Mouse (Mus musculus): ENCODE results near the gene Mcm2.

The Mcm2 gene

DNA sequence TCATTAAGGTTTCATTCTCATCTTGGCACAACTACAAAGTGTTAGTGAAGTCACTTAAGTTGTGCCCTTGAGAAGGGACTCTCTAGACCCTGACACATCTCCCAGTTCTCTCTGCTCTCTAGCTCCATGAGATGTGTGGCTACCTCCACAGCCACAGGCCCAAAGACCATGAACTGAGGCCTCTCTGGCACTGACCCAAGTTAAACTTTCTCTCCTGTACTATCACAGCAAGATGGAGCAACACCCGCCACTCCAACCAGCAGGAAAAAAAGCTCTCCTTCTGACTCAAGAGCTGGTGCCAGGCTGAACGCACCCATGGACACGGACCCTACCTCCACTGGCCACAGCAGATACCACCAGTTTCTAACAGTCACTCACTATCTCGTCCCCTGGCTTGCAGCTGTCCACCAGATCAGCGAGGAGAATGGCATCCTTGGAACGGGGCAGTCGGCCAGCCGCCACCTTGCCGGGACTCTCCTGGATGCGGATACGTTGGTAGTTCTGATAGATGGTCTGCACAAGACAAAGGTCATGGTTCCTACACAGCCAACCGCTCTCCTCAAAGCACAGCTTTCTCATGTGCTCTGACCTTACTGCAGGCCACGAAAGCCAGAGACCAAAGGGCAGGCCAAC is 9.1 kb downstream of the Mcm2 start:
- no peak for DNase-seq (ENCODE audit: low read depth)

GRCm38 (mm10) chr6:88886417-88886967 is 12.1 kb downstream of the Mcm2 start:
- no peak for DNase-seq (ENCODE audit: low read depth)

DNA sequence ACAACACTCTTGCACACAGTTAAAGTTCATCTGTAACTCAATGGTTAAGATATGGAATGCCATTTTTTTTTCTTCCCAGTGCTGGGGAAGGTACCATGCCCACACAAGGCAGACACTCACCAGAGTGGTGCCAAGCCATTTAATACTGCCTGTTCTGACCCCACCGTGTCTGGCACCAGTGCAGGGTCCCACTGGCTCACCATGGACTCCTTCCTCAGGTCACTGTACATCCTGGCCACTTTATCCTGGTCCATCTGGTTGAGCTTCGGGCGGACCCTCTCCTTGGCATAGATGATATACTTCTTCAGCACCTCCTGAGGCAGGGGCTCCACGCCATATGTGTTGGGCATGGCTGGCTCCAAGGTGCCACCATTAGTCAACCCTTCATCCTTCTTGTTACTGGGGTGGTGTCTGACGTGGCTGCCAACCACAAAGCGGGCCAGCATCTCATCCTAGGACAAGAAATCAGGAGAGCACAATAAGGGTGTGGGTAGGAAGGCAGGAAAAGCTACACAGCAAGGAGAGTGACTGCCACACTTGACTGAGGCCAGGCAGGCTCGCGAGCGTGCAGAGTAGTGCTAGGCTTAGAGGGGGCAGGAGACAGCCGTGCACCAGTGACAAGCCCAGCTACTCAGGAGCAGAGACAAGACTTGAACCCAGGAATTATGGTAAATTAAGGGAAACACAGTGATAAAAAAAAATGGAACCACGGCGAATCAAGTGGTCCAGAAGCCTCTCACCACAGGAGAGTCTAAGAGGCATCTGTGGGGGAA is 12.8 kb downstream of the Mcm2 start:
- no peak for DNase-seq (ENCODE audit: low read depth)

DNA sequence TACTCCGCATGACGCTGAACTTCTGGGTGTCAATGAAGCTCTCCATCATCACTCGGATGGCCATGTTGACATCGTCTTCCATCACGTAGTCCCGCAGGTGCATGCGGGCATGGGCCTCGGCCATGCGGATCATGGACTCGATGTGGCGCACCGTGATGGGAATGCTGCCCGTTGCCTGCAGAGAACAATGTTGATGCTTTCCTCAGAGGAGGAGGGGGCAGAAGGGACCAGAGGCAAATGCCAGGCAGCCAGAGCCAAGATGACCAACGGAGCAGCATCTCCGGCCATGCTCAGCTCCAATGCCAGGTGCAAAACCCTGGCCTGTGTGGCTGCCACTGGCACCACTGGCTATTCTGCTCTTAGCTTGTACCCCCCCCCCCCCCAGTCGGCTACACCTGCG is 13.9 kb downstream of the Mcm2 start:
- DNase-seq (ENCODE audit: low read depth) = no peak

DNA sequence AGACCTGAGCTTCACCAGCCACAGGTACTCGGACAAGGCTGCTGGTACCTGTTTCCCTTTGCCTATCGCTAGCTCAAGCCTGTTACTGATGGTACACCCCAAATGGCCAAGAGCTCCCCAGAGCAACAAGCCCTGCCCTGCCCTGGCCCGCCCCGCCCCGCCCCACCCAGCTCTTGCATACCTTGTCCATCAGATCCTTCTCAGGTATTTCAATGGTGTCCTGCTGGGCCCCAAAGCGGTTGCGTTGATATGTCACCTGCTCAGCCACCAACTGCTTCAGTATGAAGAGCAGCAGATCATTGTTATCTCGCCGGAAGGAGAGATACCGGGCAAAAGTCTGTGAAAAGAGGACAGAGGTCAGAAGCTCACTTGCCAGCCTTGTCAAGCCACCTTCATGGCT is 14.4 kb downstream of the Mcm2 start:
- no peak for DNase-seq (ENCODE audit: low read depth)

- DNase-seq (ENCODE audit: low read depth) = no peak
These were observed 17.2 kb downstream of the Mcm2 start for GRCm38 (mm10) chr6:88881334-88881733.

DNA sequence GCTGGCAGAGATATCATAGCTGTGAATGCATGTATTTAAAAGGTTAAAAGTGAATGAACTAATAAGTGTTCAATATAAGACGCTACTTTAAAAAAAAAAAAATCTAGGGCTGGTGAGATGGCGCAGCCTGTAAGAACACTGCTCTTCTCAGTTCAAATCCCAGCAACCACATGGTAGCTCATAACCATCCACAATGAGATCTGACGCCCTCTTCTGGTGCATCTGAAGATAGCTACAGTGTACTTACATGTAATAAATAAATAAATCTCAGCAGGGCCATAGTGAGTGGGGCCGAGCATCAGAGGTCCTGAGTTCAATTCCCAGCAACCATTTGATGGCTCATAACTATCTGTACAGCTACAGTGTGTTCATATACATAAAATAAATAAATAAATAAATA is 19.1 kb downstream of the Mcm2 start:
- DNase-seq (ENCODE audit: low read depth) = no peak

- no peak for DNase-seq (ENCODE audit: low read depth)
These were observed 23.6 kb downstream of the Mcm2 start, which contains the start of gene Podxl2 for GRCm38 (mm10) chr6:88874868-88875508. Gene Podxl2, minus strand, starts transcription at chr6:88875044.

GRCm38 (mm10) chr6:88873965-88874867 is 24.4 kb downstream of the Mcm2 start:
- DNase-seq (ENCODE audit: low read depth) = no peak

DNA sequence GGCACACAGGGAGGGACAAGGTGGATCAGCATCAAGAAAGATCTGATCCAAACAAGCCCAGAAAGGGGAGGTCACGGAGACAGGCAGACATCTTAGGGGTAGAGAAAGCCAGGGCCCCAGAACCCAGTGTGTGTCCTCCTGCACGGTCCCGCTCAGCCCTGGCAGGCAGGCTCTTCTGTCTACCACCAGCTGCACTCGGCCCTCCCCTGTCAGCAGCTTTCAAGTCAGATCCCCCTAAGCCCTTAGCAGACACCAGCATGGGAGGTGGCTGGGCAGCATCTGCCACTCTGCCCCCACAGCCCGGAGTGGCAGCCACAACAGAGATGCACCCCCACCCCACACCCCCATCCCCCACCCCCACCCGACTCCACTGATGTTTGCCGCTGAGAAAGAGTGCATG is 25.8 kb downstream of the Mcm2 start:
- no peak for DNase-seq (ENCODE audit: low read depth)

DNA sequence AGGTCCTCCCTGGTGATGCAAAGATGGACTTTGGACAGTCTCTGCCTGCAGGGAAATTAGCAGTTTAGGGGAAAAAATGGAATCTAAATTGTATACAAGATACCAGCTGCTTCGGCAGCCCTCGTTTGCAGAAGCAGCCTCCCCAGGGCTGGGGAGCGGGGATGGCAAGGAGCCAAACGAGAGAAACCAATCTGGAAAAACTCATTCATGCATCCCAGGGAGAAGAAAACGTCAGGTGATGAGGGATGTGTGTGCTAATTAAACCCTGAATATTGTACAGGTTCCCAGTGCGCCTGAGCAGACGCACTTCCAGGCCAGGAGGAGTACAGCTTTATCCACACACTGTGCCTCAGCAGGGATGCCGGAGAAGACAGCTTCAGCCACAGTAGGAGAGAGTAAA is 27.0 kb downstream of the Mcm2 start:
- DNase-seq (ENCODE audit: low read depth) = no peak

GRCm38 (mm10) chr6:88870594-88870993 is 28.0 kb downstream of the Mcm2 start:
- DNase-seq (ENCODE audit: low read depth) = no peak

- no peak for DNase-seq (ENCODE audit: low read depth)
These were observed 29.1 kb downstream of the Mcm2 start for GRCm38 (mm10) chr6:88869459-88869858.

DNA sequence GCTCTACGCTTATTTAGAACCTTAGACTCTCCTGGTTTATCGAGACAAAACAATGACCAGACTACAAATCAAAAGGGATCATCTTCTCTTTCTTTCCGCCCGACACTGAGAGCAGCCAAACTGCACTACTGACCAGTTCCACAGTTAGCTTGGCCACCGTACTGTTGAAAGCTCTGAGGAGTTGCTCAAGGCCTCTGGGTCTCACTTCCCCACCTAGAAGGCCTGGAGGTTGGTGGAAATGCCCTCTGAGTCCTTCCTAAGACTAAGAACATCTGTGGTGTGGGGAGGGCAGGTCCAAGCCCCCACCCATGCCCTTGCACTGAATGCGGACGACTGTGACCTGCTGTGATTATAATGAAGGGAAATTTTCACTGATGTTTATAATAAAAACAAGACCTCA is 32.9 kb downstream of the Mcm2 start:
- DNase-seq (ENCODE audit: low read depth) = no peak

GRCm38 (mm10) chr6:88860914-88861313 is 37.7 kb downstream of the Mcm2 start:
- peak; percentile 51 for DNase-seq (ENCODE audit: low read depth)

DNA sequence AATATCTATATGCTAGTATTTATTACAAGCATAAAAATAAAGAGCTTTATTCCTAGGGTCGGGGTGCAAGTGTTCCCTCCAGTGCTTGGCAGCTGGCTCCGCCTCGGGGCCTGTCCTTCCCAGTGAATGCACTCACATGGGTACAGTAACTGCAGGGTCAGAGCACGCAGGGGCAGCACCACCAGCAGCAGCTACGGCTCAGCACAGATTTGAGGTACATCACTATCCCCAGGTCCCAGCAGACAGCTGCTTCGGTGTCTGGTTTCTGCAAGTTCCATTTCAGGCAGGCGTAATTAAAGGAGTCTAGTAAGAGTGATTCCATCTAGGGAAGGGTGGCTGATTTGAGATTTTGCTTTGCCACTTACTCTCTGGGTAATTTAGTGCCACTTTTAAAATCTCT is 40.2 kb downstream of the Mcm2 start:
- DNase-seq (ENCODE audit: low read depth) = no peak

DNA sequence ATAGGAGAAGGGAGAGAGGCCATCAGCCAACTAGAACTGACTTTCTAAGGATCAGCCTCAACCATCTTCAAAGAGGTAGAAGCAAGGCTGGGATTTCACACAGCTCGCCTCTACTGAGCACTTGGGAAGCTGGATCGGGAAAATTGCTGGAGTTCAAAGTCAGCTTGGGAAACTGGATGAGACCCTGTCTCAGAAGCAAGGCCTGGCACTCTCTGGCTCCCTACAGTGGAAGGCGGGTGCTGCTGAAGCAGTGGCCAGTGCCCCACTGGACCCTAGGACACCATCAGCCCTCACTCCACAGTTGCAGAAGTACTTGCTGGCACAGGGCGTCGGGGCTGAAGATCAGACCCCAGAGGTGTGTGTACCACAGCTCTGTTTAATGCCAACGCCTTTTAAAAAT is 40.8 kb downstream of the Mcm2 start:
- DNase-seq (ENCODE audit: low read depth) = no peak

- DNase-seq (ENCODE audit: low read depth) = no peak
These were observed 41.3 kb downstream of the Mcm2 start for GRCm38 (mm10) chr6:88857249-88857648.

DNA sequence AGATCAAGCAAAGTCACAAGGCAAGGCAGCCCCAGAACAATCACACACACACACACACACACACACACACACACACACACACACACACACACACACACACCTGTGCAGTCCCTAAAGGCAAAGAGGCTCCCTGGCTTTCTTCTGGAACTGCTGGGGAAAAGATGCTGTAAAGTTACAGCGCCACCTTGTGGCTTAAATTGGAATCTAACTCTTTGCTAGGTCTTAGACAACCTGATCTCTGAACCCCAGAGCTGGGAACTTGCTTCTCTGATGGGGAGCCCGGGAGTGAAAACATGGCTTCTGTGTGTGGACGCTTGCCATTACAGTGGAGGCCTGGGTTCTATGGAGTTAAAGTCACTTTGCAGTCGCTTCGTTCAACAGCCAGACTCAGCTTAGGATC is 42.9 kb downstream of the Mcm2 start:
- DNase-seq (ENCODE audit: low read depth) = peak; percentile 79

- DNase-seq (ENCODE audit: low read depth) = no peak
These were observed 44.1 kb downstream of the Mcm2 start for GRCm38 (mm10) chr6:88854509-88854908.

DNA sequence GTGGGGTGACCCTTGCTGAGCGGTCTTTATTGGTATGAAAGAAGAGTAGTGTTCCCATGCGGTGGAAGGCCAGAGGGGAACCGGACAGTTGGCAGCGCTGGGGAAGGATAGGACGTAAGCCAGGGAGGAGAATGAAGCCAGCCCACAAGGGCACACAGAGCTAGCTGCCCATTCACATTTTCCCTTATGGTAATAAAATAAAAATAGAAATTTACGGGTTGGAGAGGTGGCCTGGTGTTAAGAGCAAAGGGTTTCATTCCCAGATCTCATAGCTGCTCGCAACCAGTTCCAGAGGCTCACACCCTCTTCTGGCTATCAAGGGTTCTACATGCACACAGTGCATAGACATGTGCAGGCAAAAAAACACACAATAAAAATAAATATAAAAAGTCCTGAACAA is 48.5 kb downstream of the Mcm2 start:
- DNase-seq (ENCODE audit: low read depth) = no peak

GRCm38 (mm10) chr6:88849270-88849669 is 49.3 kb downstream of the Mcm2 start:
- no peak for DNase-seq (ENCODE audit: low read depth)
